Mouse (Mus musculus) WW6 (cell line): ENCODE results near the gene Sys1.
A peak's percentile ranks its signal among the peaks of the same experiment; 100 is the strongest.

ENCODE experiments used
- DNase-seq: peaks from one replicate; pipeline ENCODE4 v3.0.0-alpha.2; 2013; ENCODE audit warnings: low read depth, low spot score

Gene Sys1

GRCm38 (mm10) chr2:164456864-164457300, at the start of gene Sys1:
Sys1 (plus strand) TSS chr2:164456964.
- DNase-seq: no peak

- DNase-seq: peak; percentile 66
Measured at GRCm38 (mm10) chr2:164407708-164408107, 49.1 kb upstream of the Sys1 start.

GRCm38 (mm10) chr2:164414167-164414566, 42.6 kb upstream of the Sys1 start:
- no peak for DNase-seq

GRCm38 (mm10) chr2:164414581-164414980, 42.2 kb upstream of the Sys1 start:
- no peak for DNase-seq

- DNase-seq: no peak
Measured at GRCm38 (mm10) chr2:164417198-164417597, 39.6 kb upstream of the Sys1 start.

- no peak for DNase-seq
Measured at GRCm38 (mm10) chr2:164418308-164418875, 38.4 kb upstream of the Sys1 start.

- no peak for DNase-seq
Measured at GRCm38 (mm10) chr2:164419489-164419888, 37.3 kb upstream of the Sys1 start.

- no peak for DNase-seq
Measured at GRCm38 (mm10) chr2:164421306-164421705, 35.5 kb upstream of the Sys1 start.

- no peak for DNase-seq
Measured at GRCm38 (mm10) chr2:164421979-164422378, 34.8 kb upstream of the Sys1 start.

- no peak for DNase-seq
Measured at GRCm38 (mm10) chr2:164422675-164423393, 33.9 kb upstream of the Sys1 start.

GRCm38 (mm10) chr2:164423464-164423863, 33.3 kb upstream of the Sys1 start:
- no peak for DNase-seq

GRCm38 (mm10) chr2:164424406-164424805, 32.4 kb upstream of the Sys1 start:
- no peak for DNase-seq

- DNase-seq: no peak
Measured at GRCm38 (mm10) chr2:164425401-164425800, 31.4 kb upstream of the Sys1 start.

GRCm38 (mm10) chr2:164426121-164426520, 30.6 kb upstream of the Sys1 start:
- no peak for DNase-seq

GRCm38 (mm10) chr2:164426952-164427351, 29.8 kb upstream of the Sys1 start:
- DNase-seq: no peak

GRCm38 (mm10) chr2:164428451-164428850, 28.3 kb upstream of the Sys1 start:
- DNase-seq: no peak

- DNase-seq: no peak
Measured at GRCm38 (mm10) chr2:164429881-164430615, 26.7 kb upstream of the Sys1 start.

- DNase-seq: no peak
Measured at GRCm38 (mm10) chr2:164430697-164431096, 26.1 kb upstream of the Sys1 start.

- no peak for DNase-seq
Measured at GRCm38 (mm10) chr2:164431676-164432465, 24.9 kb upstream of the Sys1 start.

GRCm38 (mm10) chr2:164432541-164433191, 24.1 kb upstream of the Sys1 start:
- no peak for DNase-seq

- DNase-seq: no peak
Measured at GRCm38 (mm10) chr2:164433278-164433895, 23.4 kb upstream of the Sys1 start.
